Mouse (Mus musculus) cortical plate, adult 2 months (tissue): ENCODE data around the gene Aldh1l1. TPM values are rescaled to one million over a fixed set of nuclear protein-coding genes. Genes with fewer than 3 reads are reported as not detected.

Source experiments
- H3K27ac ChIP-seq: fragments of 200-500 bp; 2 replicates; pipeline ENCODE4 v1.5.1; 2012; ENCODE audit warnings: low read length, control low read depth, inconsistent platforms; ENCODE audit not compliant: insufficient read depth
- H3K4me1 ChIP-seq: fragments of 200-500 bp; 2 replicates; pipeline ENCODE4 v1.6.1; 2011; ENCODE audit warnings: low read length; ENCODE audit not compliant: control insufficient read depth, insufficient read depth
- H3K4me3 ChIP-seq: fragments of 200-500 bp; 2 replicates; pipeline ENCODE4 v1.5.1; 2011; ENCODE audit warnings: mild to moderate bottlenecking, low read length, control low read depth; ENCODE audit not compliant: insufficient read depth
- CTCF ChIP-seq: fragments of 200-500 bp; IDR thresholded peaks from 2 replicates; pipeline ENCODE4 v1.5.1; 2011; ENCODE audit warnings: mild to moderate bottlenecking, control low read depth, low read length; ENCODE audit not compliant: insufficient read depth; ENCODE audit errors: extremely low read depth
- POLR2A ChIP-seq: fragments of 200-500 bp; IDR thresholded peaks from 2 replicates; pipeline ENCODE4 v1.6.1; 2011; ENCODE audit warnings: mild to moderate bottlenecking, low read length, control low read depth; ENCODE audit not compliant: insufficient read depth; ENCODE audit errors: extremely low read depth
- polyA plus RNA-seq: library from polyadenylated mRNA; depleted of rRNA; stranded (reverse); fragments of >200 nt; gene quantifications from 2 replicates; pipeline ENCODE4 v1.2.3, GENCODE M21; 2012

Gene Aldh1l1
- polyA plus RNA-seq, 1 experiment = 83.1 TPM

GRCm38 (mm10) chr6:90495282-90495912 is 9.2 kb downstream of the Aldh1l1 start:
- TF ChIP-seq POLR2A (no peak), CTCF (no peak)
- H3K27ac ChIP-seq = no peak overlapping the region

GRCm38 (mm10) chr6:90496217-90496616 is 10.0 kb downstream of the Aldh1l1 start:
- H3K4me3 ChIP-seq = no peak overlapping the region
- no peak overlapping the region for H3K27ac ChIP-seq
- H3K4me1 ChIP-seq = no peaks in the 10 kb centered on the region
- no peak for TF ChIP-seq POLR2A
- TF ChIP-seq CTCF = no peak

More at GRCm38 (mm10) chr6:90495282-90495912, 9.2 kb downstream of the Aldh1l1 start:
- no peaks in the 10 kb centered on the region for H3K4me1 ChIP-seq
- no peak overlapping the region for H3K4me3 ChIP-seq

GRCm38 (mm10) chr6:90499509-90499908 is 13.3 kb downstream of the Aldh1l1 start:
- Histone ChIP-seq H3K4me3 (no peak overlapping the region), H3K4me1 (no peaks in the 10 kb centered on the region), H3K27ac (no peak overlapping the region)
- TF ChIP-seq POLR2A = no peak
- no peak for TF ChIP-seq CTCF

- no peak for TF ChIP-seq CTCF
- no peak for TF ChIP-seq POLR2A
- Histone ChIP-seq H3K27ac (no peak overlapping the region), H3K4me3 (no peak overlapping the region), H3K4me1 (peaks cover 2% of the 10 kb centered on the region; the same call in 1 of the 2 replicates)
These were observed 15.2 kb downstream of the Aldh1l1 start for GRCm38 (mm10) chr6:90501222-90501940.

GRCm38 (mm10) chr6:90505906-90506305 is 19.7 kb downstream of the Aldh1l1 start:
- TF ChIP-seq CTCF (no peak), POLR2A (no peak)
- H3K4me1 ChIP-seq = peaks cover 7% of the 10 kb centered on the region
- peak overlapping the region; percentile 75; the same call in 1 of the 2 replicates for H3K27ac ChIP-seq
- H3K4me3 ChIP-seq = no peak overlapping the region

GRCm38 (mm10) chr6:90506673-90507311 is 20.6 kb downstream of the Aldh1l1 start:
- Histone ChIP-seq H3K4me3 (no peak overlapping the region), H3K4me1 (peaks cover 7% of the 10 kb centered on the region), H3K27ac (peak overlapping the region; percentile 75)
- TF ChIP-seq POLR2A (no peak), CTCF (no peak)

GRCm38 (mm10) chr6:90507443-90507842 is 21.2 kb downstream of the Aldh1l1 start:
- Histone ChIP-seq H3K4me3 (no peak overlapping the region), H3K4me1 (peaks cover 7% of the 10 kb centered on the region), H3K27ac (peak overlapping the region; percentile 37; the same call in 1 of the 2 replicates)
- no peak for TF ChIP-seq CTCF
- no peak for TF ChIP-seq POLR2A

GRCm38 (mm10) chr6:90508197-90508624 is 22.0 kb downstream of the Aldh1l1 start:
- peak overlapping the region; percentile 51 for H3K27ac ChIP-seq
- H3K4me1 ChIP-seq = peaks cover 7% of the 10 kb centered on the region
- H3K4me3 ChIP-seq = no peak overlapping the region
- no peak for TF ChIP-seq POLR2A
- no peak for TF ChIP-seq CTCF

GRCm38 (mm10) chr6:90509085-90509484 is 22.9 kb downstream of the Aldh1l1 start:
- 0 out of 2 replicates have a peak overlapping the region, but pooled peaks have one; percentile 51 for H3K27ac ChIP-seq
- TF ChIP-seq CTCF (no peak), POLR2A (no peak)

GRCm38 (mm10) chr6:90512416-90512815 is 26.2 kb downstream of the Aldh1l1 start:
- H3K4me3 ChIP-seq = no peak overlapping the region
- TF ChIP-seq CTCF (no peak), POLR2A (no peak)
- H3K4me1 ChIP-seq = no peaks in the 10 kb centered on the region
- no peak overlapping the region for H3K27ac ChIP-seq

More at GRCm38 (mm10) chr6:90509085-90509484, 22.9 kb downstream of the Aldh1l1 start:
- Histone ChIP-seq H3K4me1 (peaks cover 7% of the 10 kb centered on the region), H3K4me3 (no peak overlapping the region)
